Mouse (Mus musculus) Patski (cell line): ENCODE results near the gene Kcnj6. TPM values are rescaled to one million over a fixed set of nuclear protein-coding genes. Genes with fewer than 3 reads are reported as not detected.

Source experiments
- ATAC-seq: fragments of 100-300 bp; one replicate; pipeline ENCODE4 v1.8.0; 2021
- CTCF ChIA-PET: fragments of 350-600 bp; sonication (Branson Sonifier 250); formaldehyde crosslinking; loops from one replicate; lab custom pipeline; 2022; ENCODE audit warnings: inconsistent platforms; lab: Charles Lee
- POLR2A ChIA-PET: fragments of 350-600 bp; sonication (Branson Sonifier 250); formaldehyde crosslinking; loops from one replicate; lab custom pipeline; 2022; ENCODE audit warnings: antibody characterized with exemption, inconsistent platforms; lab: Charles Lee
- DNase-seq: peaks from one replicate; pipeline ENCODE4 v3.0.0-alpha.2; 2011; ENCODE audit warnings: low read depth, low spot score
- H3K27me3 ChIP-seq: fragments of 371-371 bp; one replicate; pipeline ENCODE4 v1.5.1; 2021
- CTCF ChIP-seq: fragments of 100-300 bp; IDR thresholded peaks from one replicate; pipeline ENCODE4 v1.5.1; 2021
- in situ Hi-C: fragments of 300-500 bp; cut with MboI; formaldehyde crosslinking; loops from 3 replicates; pipeline ENCODE4 v1.11.1; 2018; ENCODE audit warnings: low pct_unique_long_range_greater_than_20kb, mixed read lengths
- polyA plus RNA-seq: library from polyadenylated mRNA; unstranded; gene quantifications from one replicate; pipeline ENCODE4 v1.2.3, GENCODE M21; 2021

Kcnj6 gene
- polyA plus RNA-seq, 1 experiment from 2014 or later = not detected

DNA sequence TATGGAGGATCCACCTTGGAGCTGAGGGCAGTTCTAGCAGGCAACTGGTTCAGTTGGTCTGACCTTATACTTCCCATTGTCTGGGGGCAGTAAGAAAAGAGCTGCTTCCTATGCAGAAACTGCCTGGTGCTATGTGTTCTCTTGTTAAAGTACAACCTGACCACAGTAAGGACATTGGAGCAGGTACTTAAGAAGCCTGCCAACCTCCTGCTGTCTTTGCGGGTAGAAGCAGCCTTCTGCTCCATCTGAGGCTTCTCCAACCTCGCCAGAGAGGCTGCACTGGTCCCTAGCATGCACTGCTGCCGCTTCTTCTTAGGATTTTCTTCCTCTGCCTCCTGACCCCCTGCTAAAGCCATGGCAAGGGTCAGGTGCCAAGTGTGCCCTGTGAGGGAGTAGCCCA is 113.6 kb downstream of the Kcnj6 start:
- no peak for TF ChIP-seq CTCF
- ATAC-seq = no peak
- ChIA-PET CTCF (no interaction called here), POLR2A (no interaction called here)
- in situ Hi-C loops = no loop called here
- no peak for DNase-seq
- peaks cover 12% of the 10 kb centered on the region for H3K27me3 ChIP-seq

DNA sequence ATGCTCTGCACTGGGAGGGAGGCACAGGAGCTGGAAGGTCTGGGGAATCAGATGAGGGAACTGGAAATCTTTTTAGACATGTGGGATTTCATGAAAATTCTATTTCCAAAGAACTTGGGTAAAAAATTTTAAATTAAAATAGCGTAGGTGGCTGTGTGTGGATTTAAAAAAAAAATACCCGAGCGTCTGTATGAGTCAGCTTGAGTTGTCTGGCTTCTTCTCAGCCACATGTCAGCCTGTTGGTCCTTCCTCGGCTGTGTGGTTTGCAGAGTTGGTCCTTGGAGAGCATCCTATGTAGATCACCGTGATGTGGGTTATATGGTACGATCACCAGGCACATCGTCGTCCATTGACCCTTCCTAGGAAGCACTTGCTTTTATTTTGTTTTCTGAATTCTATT is 114.3 kb downstream of the Kcnj6 start:
- in situ Hi-C loops = no loop called here
- POLR2A ChIA-PET = no interaction called here
- no peak for ATAC-seq
- DNase-seq = no peak
- H3K27me3 ChIP-seq = peaks cover 12% of the 10 kb centered on the region
- CTCF ChIA-PET = no interaction called here
- no peak for TF ChIP-seq CTCF

DNA sequence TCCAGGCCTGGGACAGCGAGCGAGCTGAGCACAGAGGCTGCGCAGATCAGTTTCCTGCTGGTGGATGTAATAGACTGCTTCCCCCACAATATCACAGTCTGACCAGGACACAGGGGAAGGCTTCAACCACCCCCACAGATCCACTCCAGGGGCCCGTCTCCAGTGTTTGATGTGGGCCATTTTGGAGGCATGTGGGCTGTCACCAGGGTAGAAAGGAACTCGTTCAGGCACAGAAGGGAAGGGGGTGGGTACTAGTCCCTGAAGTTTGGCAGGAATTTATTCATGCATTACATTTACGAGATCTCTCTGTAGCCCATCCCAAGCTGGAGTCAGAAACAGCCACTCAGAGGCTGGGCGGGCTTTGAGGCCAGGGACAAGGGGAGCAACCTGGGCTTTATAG is 115.4 kb downstream of the Kcnj6 start:
- ATAC-seq = no peak
- in situ Hi-C loops = no loop called here
- POLR2A ChIA-PET = no interaction called here
- H3K27me3 ChIP-seq = peaks cover 14% of the 10 kb centered on the region
- no peak for DNase-seq
- no peak for TF ChIP-seq CTCF
- CTCF ChIA-PET = no interaction called here

DNA sequence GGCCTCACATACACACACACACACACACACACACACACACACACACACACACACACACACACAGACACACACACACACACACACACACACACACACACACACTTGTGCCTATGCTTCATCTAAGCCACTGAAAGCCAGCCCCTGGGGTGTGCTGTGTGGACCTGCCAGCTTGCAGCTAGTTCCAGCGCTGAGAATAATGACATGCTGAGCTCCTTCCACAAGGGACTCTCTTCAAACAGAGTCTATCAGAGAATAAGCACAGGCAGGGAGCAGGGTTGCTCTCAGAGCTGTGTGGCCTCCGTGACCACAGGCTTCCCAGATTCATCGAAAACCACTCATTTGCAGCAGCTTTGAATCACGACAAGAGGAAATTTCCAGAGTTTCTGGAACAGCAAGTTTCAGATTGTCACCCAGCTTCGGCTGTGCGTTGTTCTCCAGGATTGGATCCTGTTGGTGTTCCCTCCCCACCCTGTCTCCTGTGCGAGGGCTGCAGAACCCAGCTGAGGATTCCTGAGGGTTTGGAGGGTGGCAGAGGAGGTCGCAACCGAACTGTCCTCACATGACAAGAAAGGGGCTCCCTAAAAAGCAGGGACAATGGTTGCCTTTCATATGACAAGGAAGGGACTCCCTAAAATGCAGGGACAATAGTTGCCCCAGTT is 124.8 kb downstream of the Kcnj6 start:
- in situ Hi-C loops = no loop called here
- CTCF ChIA-PET = no interaction called here

DNA sequence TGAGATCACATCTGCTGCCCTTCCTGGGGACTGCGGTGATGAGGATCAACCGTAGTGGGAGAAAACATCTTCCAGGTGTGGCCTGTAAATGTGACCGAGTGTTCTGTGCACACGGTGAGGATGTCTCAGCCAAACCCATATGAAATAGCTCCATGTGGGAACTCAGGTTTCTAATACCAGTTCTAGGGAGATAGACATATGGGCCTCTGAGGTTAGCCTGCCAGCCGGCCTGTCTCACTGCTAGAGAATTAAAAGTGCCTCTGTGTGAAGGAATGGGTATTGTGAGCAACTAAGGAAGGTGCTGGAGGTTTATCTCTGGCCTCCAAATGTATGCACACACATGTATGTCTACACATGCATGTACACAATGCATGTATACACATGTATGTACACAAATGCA is 129.1 kb downstream of the Kcnj6 start:
- no peak for TF ChIP-seq CTCF
- POLR2A ChIA-PET = no interaction called here
- H3K27me3 ChIP-seq = peaks cover 15% of the 10 kb centered on the region
- no peak for DNase-seq
- in situ Hi-C loops = no loop called here
- no peak for ATAC-seq
- CTCF ChIA-PET = no interaction called here

More for the DNA sequence above, 124.8 kb downstream of the Kcnj6 start:
- POLR2A ChIA-PET = no interaction called here
- ATAC-seq = no peak
- no peak for DNase-seq
- no peak for TF ChIP-seq CTCF
- peaks cover 22% of the 10 kb centered on the region for H3K27me3 ChIP-seq

DNA sequence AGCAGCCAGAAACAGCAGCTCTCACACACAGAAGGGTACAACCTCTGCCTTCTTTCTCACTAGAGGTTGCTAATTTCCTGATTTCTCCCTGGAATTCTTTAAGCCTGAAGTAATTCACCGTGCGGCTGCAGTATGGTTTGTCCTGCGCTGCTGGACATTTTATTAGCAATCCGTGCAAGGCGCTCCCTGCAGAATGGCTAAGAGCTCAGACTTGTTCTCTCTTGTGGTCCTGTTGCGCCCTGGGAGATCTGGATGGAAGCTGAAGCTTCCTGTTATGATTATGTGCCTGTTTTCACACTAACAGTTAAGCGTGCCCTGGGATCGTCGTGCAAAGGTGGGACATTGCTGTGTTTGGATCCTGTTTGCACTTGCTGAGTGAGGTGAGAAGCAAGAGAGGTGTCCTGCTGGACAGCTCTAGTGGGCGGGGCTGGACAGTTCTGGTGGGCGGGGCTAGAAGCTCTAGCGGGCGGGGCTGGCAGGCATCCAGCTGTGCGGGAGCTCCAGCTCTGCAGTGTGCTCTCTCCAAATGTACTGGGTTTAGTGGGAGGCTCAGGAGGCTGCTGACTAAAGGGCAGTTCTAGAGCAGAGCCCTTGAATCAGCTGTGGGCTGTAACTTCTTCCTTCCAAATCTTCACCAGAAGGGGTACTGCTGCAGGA is 131.1 kb downstream of the Kcnj6 start:
- DNase-seq (no peak), ATAC-seq (no peak)
- TF ChIP-seq CTCF = no peak
- in situ Hi-C loops = no loop called here
- CTCF ChIA-PET = no interaction called here
- POLR2A ChIA-PET = no interaction called here
- peaks cover 11% of the 10 kb centered on the region for H3K27me3 ChIP-seq

DNA sequence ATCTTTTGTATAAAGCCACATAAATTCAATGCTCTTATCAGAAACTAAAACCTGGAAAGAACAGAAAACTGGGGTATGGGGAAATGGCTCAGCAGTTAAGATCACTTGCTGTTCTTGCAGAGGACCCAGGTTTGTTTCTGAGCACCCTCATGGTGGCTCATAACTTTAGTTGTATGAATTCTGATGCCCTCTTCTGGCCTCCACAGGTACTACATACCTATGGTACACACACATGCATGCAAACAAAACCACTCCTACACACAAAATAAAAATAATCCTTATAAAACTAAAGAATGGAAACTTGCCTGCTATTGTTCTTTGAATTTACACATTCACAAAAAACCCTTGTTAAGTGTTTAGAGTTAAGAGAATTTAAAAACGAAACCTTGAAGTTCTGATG is 131.7 kb downstream of the Kcnj6 start:
- ATAC-seq = no peak

DNA sequence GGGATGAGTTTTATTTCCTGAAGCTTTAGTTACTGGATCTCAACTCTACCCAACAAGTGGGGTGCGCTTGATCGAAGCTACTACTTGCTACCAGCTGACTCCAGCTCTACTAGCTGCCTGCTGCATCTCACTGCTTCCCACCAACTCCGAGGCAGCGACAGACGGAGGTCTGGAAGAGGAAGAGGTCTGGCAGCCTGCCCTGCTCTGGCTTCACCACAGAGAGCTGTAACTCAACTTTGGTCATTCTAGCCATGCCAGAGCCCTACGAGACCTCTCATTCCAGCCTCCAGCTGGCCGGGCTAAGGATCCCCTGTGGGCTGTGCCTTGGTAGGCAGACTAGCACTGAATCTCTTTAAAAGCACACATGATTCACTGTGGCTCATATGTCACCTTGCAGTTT is 132.4 kb downstream of the Kcnj6 start:
- H3K27me3 ChIP-seq = peaks cover 10% of the 10 kb centered on the region
- CTCF ChIA-PET = no interaction called here
- in situ Hi-C loops = no loop called here
- TF ChIP-seq CTCF = no peak
- POLR2A ChIA-PET = no interaction called here
- DNase-seq (no peak), ATAC-seq (no peak)

More for the DNA sequence above, 131.7 kb downstream of the Kcnj6 start:
- peaks cover 10% of the 10 kb centered on the region for H3K27me3 ChIP-seq
- DNase-seq = no peak
- in situ Hi-C loops = no loop called here
- ChIA-PET CTCF (no interaction called here), POLR2A (no interaction called here)
- no peak for TF ChIP-seq CTCF

DNA sequence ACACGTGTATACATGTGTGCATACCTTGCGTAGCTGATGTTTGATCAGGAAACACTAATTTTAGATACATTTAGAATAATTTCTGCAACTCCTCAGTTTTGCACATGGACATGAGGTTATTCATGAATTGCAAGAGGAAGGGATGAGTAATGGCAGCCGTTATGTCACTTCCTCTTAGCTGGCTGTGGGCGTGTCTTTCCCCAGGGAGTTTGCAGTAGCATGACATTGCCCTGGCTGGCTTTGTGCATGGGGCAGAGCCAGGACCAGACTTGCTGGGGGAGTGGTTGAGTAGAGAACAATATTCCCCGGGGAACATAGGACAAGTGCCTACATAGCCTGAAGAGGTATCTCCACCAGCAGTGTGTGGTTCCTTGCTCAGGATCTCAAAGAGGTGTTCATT is 134.0 kb downstream of the Kcnj6 start:
- TF ChIP-seq CTCF = no peak
- CTCF ChIA-PET = no interaction called here
- H3K27me3 ChIP-seq = peaks cover 4% of the 10 kb centered on the region
- DNase-seq (no peak), ATAC-seq (no peak)
- POLR2A ChIA-PET = no interaction called here
- in situ Hi-C loops = no loop called here

DNA sequence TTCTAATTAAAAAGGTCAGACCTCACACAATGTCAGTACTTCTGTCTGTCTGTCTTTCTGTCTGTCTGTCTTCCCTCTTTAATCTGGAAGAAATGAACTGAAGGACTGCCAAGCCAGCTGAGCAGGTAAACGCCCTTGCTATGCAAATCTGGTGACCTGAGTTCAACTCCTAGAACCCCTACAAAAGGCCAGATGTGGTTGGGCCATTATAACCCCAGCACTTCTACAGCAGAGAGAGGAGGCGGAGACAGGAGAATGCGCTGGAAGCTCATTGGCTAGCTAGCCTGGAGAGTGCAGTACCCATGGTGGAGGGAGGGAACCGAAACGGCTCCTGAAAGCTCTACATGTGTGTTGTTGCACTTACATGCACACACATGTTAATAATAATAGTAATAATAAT is 141.5 kb downstream of the Kcnj6 start:
- ATAC-seq (no peak), DNase-seq (no peak)
- CTCF ChIA-PET = no interaction called here
- TF ChIP-seq CTCF = no peak
- H3K27me3 ChIP-seq = no peaks in the 10 kb centered on the region
- in situ Hi-C loops = no loop called here
- POLR2A ChIA-PET = no interaction called here

DNA sequence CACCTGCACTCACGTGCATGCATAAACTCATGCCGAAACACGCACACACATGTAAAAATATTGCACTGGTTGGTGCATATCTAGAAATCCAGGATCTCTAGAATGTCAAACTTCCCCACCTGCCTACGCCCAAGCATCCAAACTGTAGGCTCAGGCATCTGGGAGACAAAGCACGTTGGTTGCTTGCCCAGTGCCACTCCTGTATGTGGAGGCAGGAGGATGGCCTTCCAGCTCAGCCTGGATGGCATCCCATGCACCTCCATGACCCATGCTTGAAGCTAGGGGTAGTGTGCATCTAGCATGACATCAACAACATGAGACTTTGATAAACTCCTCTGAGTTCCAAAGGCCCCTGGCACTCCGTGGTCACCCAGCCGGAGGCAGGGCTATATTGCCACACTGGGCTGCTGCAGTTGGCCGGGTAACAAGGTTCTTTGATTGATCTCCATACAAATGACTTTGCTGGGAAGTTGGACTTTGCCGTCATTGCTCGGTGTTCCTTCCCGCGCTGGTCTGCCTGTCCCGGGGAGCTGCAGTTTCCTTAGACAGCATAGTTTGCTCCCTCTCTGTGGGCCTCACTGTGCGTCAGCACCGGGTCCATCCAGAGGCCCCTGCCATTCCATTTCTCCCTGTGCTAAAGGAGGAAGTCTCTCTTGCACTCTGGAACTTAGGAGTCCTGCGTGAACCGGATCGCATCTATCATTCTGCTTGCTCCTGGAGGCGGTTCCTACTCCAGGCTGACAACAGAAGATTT is 144.9 kb downstream of the Kcnj6 start:
- CTCF ChIA-PET = no interaction called here
- in situ Hi-C loops = no loop called here
- DNase-seq = no peak
- ATAC-seq = no peak
- TF ChIP-seq CTCF = no peak
- POLR2A ChIA-PET = interaction anchor here (0.6 kb wide), 1 partner anchor 311 kb away, joined by 3 read pairs; no protein-coding TSS in a partner anchor
- peaks cover 5% of the 10 kb centered on the region for H3K27me3 ChIP-seq
